Mouse (Mus musculus): ENCODE results near the gene Gm45062. TPM values are rescaled to one million over a fixed set of nuclear protein-coding genes. Genes with fewer than 3 reads are reported as not detected.

The Gm45062 gene
- not detected for total RNA-seq (2023)

GRCm38 (mm10) chr6:8259004-8259666 lies at the start of gene Gm45062, which contains the start of the genes Rpa3 and Umad1:
Gene Gm45062 (plus strand): TSS chr6:8259450.
Gene Rpa3 (minus strand): TSS chr6:8259173.
Gene Umad1 (plus strand): TSS chr6:8259288.

GRCm38 (mm10) chr6:8509551-8509950 lies 250.3 kb downstream of the Gm45062 start, which contains the start of gene Glcci1:
Gene Glcci1 (plus strand): TSS chr6:8509600.

Other genes with a start within 250 kb of the Gm45062 start
- gene Col28a1, start 66.8 kb upstream of the Gm45062 start, total RNA-seq (2023), result not detected
- gene Mios, start 50.2 kb upstream of the Gm45062 start, total RNA-seq (2023), result 10 to 100 TPM in 1 of 2 experiments, 1 to 10 TPM in 1; 9.3 to 11.4 TPM
- 10 to 100 TPM; 18.6 to 21.3 TPM for gene Rpa3, start 277 bp upstream of the Gm45062 start, total RNA-seq (2023)
- 10 to 100 TPM; 18.2 to 20.4 TPM for gene Umad1, start 162 bp upstream of the Gm45062 start, total RNA-seq (2023)